Mouse (Mus musculus) liver, adult 2 months (tissue): ENCODE data around the gene Fubp1. TPM values are rescaled to one million over a fixed set of nuclear protein-coding genes. Genes with fewer than 3 reads are reported as not detected.

Experiments
- DNase-seq: peaks from one replicate; pipeline ENCODE4 v3.0.0-alpha.2; 2011; ENCODE audit warnings: low read depth, low spot score; ENCODE audit errors: extremely low read depth
- H3K27ac ChIP-seq: fragments of 200-500 bp; replicated peaks from 2 replicates; pipeline ENCODE4 v1.5.1; 2012; ENCODE audit warnings: low read depth, mild to moderate bottlenecking, control low read depth, inconsistent platforms, low read length; ENCODE audit not compliant: insufficient read depth
- H3K27me3 ChIP-seq: fragments of 200-500 bp; 2 replicates; pipeline ENCODE4 v1.6.1; 2012; ENCODE audit warnings: mild to moderate bottlenecking, moderate library complexity, low read length, inconsistent platforms; ENCODE audit not compliant: control insufficient read depth, insufficient read depth
- H3K36me3 ChIP-seq: fragments of 200-500 bp; 2 replicates; pipeline ENCODE4 v1.6.1; 2012; ENCODE audit warnings: low read length, inconsistent platforms; ENCODE audit not compliant: control insufficient read depth, insufficient read depth
- H3K4me1 ChIP-seq: fragments of 200-500 bp; 2 replicates; pipeline ENCODE4 v1.6.1; 2011; ENCODE audit warnings: low read length; ENCODE audit not compliant: control insufficient read depth, insufficient read depth
- H3K4me3 ChIP-seq: fragments of 200-500 bp; 2 replicates; pipeline ENCODE4 v1.5.1; 2011; ENCODE audit warnings: low read depth, mild to moderate bottlenecking, control low read depth, low read length, moderate library complexity; ENCODE audit not compliant: insufficient read depth
- H3K79me2 ChIP-seq: fragments of 200-500 bp; 2 replicates; pipeline ENCODE4 v1.6.1; 2012; ENCODE audit warnings: inconsistent platforms, mild to moderate bottlenecking, low read length, moderate library complexity; ENCODE audit not compliant: control insufficient read depth, insufficient read depth
- H3K9ac ChIP-seq: fragments of 200-500 bp; 2 replicates; pipeline ENCODE4 v1.6.1; 2012; ENCODE audit warnings: low read depth, mild to moderate bottlenecking, control low read depth, inconsistent platforms, low read length
- CTCF ChIP-seq: fragments of 200-500 bp; IDR thresholded peaks from 2 replicates; pipeline ENCODE4 v1.5.1; 2011; ENCODE audit warnings: low read depth, low read length, control low read depth
- POLR2A ChIP-seq: fragments of 200-500 bp; IDR thresholded peaks from 2 replicates; pipeline ENCODE4 v1.6.1; 2011; ENCODE audit warnings: low read length, control low read depth; ENCODE audit not compliant: insufficient read depth; ENCODE audit errors: extremely low read depth
- whole genome bisulfite sequencing: fragments of 180-500 bp; shearing (Covaris S2); methylation state at CpG from one replicate; pipeline ENCODE4 v1.1.7; 2018; 5-methylcytosine and 5-hydroxymethylcytosine counted together
- polyA plus RNA-seq: library from polyadenylated mRNA; depleted of rRNA; stranded (reverse); fragments of >200 nt; gene quantifications from 2 replicates; pipeline ENCODE4 v1.2.3, GENCODE M21; 2012
- total RNA-seq: library from RNA; depleted of rRNA; stranded (reverse); fragments of >200 nt; gene quantifications from 2 replicates; pipeline ENCODE4 v1.2.3, GENCODE M21; 2014

Fubp1 gene
- total and polyA plus RNA-seq, 2 experiments = 28.1 to 61.9 TPM

DNA sequence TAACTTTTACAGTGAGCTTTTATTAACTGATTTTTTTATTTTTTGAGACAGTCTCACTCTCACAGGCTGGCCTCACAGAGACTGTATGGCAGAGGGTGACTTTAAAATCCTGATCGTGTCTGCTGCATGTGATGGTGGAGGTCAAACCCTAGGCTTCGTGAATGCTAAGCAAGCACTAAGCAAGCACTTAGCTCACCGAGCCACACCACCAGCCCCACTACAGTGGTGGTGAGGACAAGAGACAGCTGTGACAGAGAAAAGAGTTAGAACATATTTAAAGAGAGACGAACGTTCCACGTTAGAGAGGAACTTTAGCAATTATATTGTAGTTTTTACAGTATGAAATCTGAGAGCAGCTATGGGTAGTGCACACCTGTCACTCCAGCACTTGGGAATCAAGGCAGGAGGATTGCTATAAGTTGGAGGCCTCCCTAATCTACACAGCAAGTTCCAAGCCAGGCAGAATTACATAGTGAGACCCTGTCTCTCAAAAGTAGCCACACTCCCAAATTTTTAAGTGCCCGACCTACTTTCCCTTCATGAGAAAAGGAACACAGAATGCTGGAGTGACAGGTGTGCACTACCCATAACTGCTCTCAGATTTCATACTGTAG, 37.8 kb upstream of the Fubp1 start:
- Histone ChIP-seq H3K4me3 (no peak overlapping the region), H3K27me3 (no peaks in the 10 kb centered on the region), H3K36me3 (no peaks in the 10 kb centered on the region), H3K4me1 (no peaks in the 10 kb centered on the region), H3K27ac (no peak overlapping the region), H3K9ac (no peak overlapping the region), H3K79me2 (no peaks in the 10 kb centered on the region)
- TF ChIP-seq POLR2A (no peak), CTCF (no peak)
- no peak for DNase-seq
- WGBS = 91% methylated on average over 7 of the region's 7 CpGs

DNA sequence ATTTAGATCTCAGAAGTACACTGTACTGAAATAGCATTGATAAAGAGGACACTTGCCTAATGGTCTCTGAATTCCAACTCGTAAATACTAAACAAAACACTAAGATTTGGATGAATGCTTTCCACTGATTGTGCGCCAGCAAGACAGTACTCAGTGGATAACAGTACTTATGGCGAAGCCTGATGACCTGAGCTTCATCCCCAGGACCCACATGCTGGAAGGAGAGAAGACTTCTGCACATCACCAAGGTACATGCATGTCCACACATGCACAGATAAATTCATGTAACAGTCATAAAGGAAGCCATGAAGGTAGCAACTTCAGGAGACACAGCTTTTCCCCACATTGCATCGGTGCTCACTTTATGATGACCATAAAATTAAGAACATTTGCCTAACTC, 31.4 kb upstream of the Fubp1 start:
- Histone ChIP-seq H3K27ac (no peak overlapping the region), H3K27me3 (no peaks in the 10 kb centered on the region), H3K4me1 (peaks cover 9% of the 10 kb centered on the region; the same call in 1 of the 2 replicates), H3K36me3 (peaks cover 7% of the 10 kb centered on the region; the same call in 1 of the 2 replicates), H3K79me2 (0 out of 2 replicates have a peak, but pooled peaks cover 3% of the 10 kb centered on the region), H3K4me3 (no peak overlapping the region), H3K9ac (no peak overlapping the region)
- 93% methylated on average over 4 of the region's 4 CpGs for WGBS
- no peak for DNase-seq
- TF ChIP-seq POLR2A (no peak), CTCF (no peak)

DNA sequence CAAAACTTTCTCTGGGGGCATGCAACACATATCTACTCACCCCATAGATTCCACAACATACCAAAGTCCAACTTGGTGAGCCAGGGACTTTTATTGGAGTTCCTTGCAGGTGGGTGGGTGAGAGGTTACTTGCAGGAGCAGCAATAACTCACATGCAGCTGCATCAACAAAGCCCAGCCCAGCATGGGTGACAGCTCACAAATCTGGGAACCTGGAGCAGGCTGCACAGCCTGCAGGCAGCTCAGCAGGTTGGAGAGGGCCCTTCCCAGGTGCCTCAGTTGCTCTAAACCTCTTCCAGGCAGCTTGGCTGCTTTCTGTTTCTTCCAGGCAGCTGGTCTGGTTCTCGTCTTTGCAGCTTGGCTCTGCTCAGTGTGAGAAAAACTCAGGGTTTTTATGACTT, 30.9 kb upstream of the Fubp1 start:
- H3K4me1 ChIP-seq = peaks cover 9% of the 10 kb centered on the region; the same call in 1 of the 2 replicates
- no peak for DNase-seq
- WGBS = 86% methylated on average over 1 of the region's 1 CpGs
- H3K79me2 ChIP-seq = 0 out of 2 replicates have a peak, but pooled peaks cover 3% of the 10 kb centered on the region
- no peak overlapping the region for H3K27ac ChIP-seq
- no peak overlapping the region for H3K9ac ChIP-seq
- H3K27me3 ChIP-seq = no peaks in the 10 kb centered on the region
- TF ChIP-seq CTCF (no peak), POLR2A (no peak)
- H3K36me3 ChIP-seq = peaks cover 8% of the 10 kb centered on the region; the same call in 1 of the 2 replicates
- H3K4me3 ChIP-seq = no peak overlapping the region

DNA sequence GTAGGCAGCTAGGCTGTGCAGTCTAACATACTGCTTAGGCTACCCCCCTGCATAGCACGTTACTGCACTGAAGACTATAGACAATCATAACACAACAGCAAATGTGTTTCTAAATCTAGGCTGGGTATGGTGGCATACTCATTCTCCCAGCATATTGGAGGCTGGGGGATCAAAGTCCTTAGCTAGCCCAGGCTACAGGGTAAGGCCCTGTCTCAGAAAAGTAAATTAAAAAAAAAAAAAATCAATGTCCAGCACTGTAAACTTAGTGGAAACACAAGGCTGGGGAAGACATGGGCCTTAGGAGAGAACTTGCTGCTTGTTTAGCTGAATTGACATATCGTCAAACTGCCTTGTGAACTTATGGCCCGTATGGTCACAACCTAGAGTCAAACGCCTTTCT, 29.6 kb upstream of the Fubp1 start:
- Histone ChIP-seq H3K27ac (peak overlapping the region; percentile 42; the same call in 1 of the 2 replicates), H3K4me3 (no peak overlapping the region), H3K79me2 (peaks cover 3% of the 10 kb centered on the region; the same call in 1 of the 2 replicates), H3K27me3 (no peaks in the 10 kb centered on the region), H3K4me1 (peaks cover 9% of the 10 kb centered on the region; the same call in 1 of the 2 replicates), H3K36me3 (peaks cover 19% of the 10 kb centered on the region), H3K9ac (no peak overlapping the region)
- TF ChIP-seq POLR2A = no peak
- no peak for TF ChIP-seq CTCF
- peak; percentile 66 for DNase-seq
- WGBS = 39% methylated on average over 4 of the region's 4 CpGs

DNA sequence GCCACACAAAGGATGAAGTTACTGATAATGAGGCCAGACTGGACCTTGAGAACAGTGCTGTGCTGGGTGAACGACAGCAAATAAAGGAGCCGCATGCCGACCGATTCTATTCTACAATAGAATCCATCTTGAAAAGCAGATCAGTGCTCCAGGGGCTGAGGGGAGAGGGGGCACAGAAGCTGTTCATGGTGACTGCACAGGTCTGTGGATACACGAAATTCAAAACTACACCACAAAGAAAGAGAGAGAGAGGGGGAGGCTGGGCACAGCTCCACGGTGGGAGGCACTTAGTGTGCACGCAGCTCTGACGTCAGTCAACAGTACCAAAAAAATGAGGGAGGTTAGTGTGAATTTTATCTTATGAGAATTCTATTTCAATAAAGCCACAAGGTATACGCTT, 26.7 kb upstream of the Fubp1 start:
- no peak overlapping the region for H3K9ac ChIP-seq
- peaks cover 11% of the 10 kb centered on the region; the same call in 1 of the 2 replicates for H3K4me1 ChIP-seq
- TF ChIP-seq CTCF (no peak), POLR2A (no peak)
- H3K79me2 ChIP-seq = peaks cover 4% of the 10 kb centered on the region; the same call in 1 of the 2 replicates
- DNase-seq = no peak
- H3K4me3 ChIP-seq = no peak overlapping the region
- no peak overlapping the region for H3K27ac ChIP-seq
- H3K36me3 ChIP-seq = peaks cover 30% of the 10 kb centered on the region
- H3K27me3 ChIP-seq = no peaks in the 10 kb centered on the region
- 92% methylated on average over 9 of the region's 9 CpGs for WGBS

DNA sequence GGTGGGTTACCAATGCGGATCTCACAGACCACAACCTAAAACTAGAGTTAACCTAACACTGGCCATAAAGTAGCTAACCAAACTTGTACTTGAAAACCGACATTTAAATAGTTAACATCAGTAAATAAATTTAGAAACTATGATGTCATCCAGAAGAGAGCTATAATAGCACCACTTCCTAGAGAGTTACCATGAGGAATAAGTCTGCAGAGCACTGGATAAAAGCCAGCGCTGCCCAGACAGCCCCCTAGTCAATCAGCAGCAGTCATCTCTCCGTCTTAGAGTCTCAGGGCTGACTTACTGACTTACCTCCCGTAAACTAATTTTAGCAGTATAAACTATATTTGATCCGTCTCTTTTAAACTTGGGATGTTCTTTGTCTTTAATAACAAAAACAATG, 24.1 kb upstream of the Fubp1 start:
- H3K79me2 ChIP-seq = peaks cover 9% of the 10 kb centered on the region
- H3K9ac ChIP-seq = no peak overlapping the region
- peaks cover 30% of the 10 kb centered on the region for H3K36me3 ChIP-seq
- 76% methylated on average over 6 of the region's 6 CpGs for WGBS
- H3K27me3 ChIP-seq = no peaks in the 10 kb centered on the region
- TF ChIP-seq CTCF (no peak), POLR2A (no peak)
- DNase-seq = no peak
- no peak overlapping the region for H3K27ac ChIP-seq
- H3K4me1 ChIP-seq = peaks cover 13% of the 10 kb centered on the region
- no peak overlapping the region for H3K4me3 ChIP-seq
